Mouse (Mus musculus) lung, embryonic 16.5 days (tissue): ENCODE data around the gene Ap3d1. TPM values are rescaled to one million over a fixed set of nuclear protein-coding genes. Genes with fewer than 3 reads are reported as not detected.
A peak's percentile ranks its signal among the peaks of the same experiment; 100 is the strongest.

Source experiments
- ATAC-seq: fragments of 200-750 bp; cut with Nextera tagmentation; 2 replicates; pipeline ENCODE4 v1.8.0; 2017; ENCODE audit warnings: low read depth, mild to moderate bottlenecking, moderate library complexity
- H3K27ac ChIP-seq: fragments of 300-500 bp; sonication (generic); 2 replicates; pipeline ENCODE4 v1.5.1; 2014; ENCODE audit warnings: mild to moderate bottlenecking, control low read depth, low read length
- H3K27me3 ChIP-seq: fragments of 300-500 bp; sonication (generic); 2 replicates; pipeline ENCODE4 v1.6.1; 2014; ENCODE audit warnings: low read depth, low read length, mixed read lengths; ENCODE audit not compliant: control insufficient read depth, insufficient read depth
- H3K36me3 ChIP-seq: fragments of 300-500 bp; sonication (generic); 2 replicates; pipeline ENCODE4 v1.6.1; 2014; ENCODE audit warnings: low read length; ENCODE audit not compliant: control insufficient read depth, insufficient read depth
- H3K4me1 ChIP-seq: fragments of 300-500 bp; sonication (generic); replicated peaks from 2 replicates; pipeline ENCODE4 v1.6.1; 2014; ENCODE audit warnings: low read length, mixed read lengths; ENCODE audit not compliant: control insufficient read depth, insufficient read depth
- H3K4me2 ChIP-seq: fragments of 300-500 bp; sonication (generic); 2 replicates; pipeline ENCODE4 v1.6.1; 2014; ENCODE audit warnings: low read depth, low read length, control low read depth
- H3K4me3 ChIP-seq: fragments of 300-500 bp; sonication (generic); 2 replicates; pipeline ENCODE4 v1.5.1; 2014; ENCODE audit warnings: mild to moderate bottlenecking, low read length, control low read depth
- H3K9ac ChIP-seq: fragments of 300-500 bp; sonication (generic); 2 replicates; pipeline ENCODE4 v1.6.1; 2014; ENCODE audit warnings: low read length, control low read depth
- H3K9me3 ChIP-seq: fragments of 300-500 bp; sonication (generic); 2 replicates; pipeline ENCODE4 v1.6.1; 2016; ENCODE audit warnings: low read length; ENCODE audit not compliant: control insufficient read depth
- WGBS: fragments of 180-500 bp; shearing (Covaris S2); extraction: QIAGEN DNeasy Blood & Tissue Kit; methylation state at CpG from one replicate; pipeline ENCODE4 v1.1.7; 2014; 5-methylcytosine and 5-hydroxymethylcytosine counted together
- polyA plus RNA-seq: library from polyadenylated mRNA; unstranded; fragments of >200 nt; fragmentation: Nextera tagmentation; extraction: Ambion mirVana; gene quantifications from 2 replicates; pipeline ENCODE4 v1.2.1, GENCODE M21; 2015

Ap3d1 gene
- polyA plus RNA-seq, 1 experiment from 2014 or later: 59.9 TPM

DNA sequence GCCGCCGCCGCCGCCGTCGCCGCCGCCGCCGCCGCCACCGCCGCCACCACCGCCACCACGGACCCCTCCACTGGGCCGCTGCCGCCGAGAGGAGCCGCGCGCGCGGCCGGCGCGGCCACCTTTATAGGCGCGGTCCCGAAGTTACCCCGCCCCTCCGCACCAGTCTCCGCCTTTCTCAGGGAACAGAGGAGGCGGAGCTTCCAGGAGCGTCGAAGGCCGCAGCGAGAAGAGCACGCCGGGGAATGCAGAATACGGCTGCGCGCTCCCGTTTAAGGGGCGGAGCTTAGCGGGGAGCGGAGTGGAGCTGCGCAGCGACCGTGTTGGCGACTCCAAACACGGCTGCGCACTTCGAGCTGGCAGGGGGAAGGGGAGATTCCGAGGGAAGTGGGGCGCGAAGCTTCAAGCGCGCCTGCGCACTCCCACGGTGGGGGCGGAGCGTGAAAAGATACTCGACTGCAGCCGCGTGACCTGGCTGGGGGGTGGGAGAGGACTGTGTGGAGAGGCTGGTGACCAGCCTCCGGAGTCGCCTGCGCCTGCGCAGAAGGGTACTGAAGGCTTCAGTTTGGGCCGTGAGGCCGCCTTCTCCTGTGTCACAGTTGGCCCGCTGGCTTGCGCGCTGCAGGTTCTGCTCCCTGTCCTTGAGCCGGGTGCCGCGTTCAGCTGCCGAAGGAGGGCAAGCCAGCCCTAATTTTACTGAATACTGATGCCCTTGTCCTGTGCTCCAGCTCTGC is 65.7 kb downstream of the Ap3d1 start:
- peak; percentile 91 for ATAC-seq
- WGBS: under 1% methylated on average over 70 of the region's 78 CpGs
- H3K4me1 ChIP-seq: peaks cover 49% of the 10 kb centered on the region

GRCm38 (mm10) chr10:80675405-80676197 is 66.5 kb downstream of the Ap3d1 start:
- peak; percentile 4 for ATAC-seq
- Histone ChIP-seq H3K36me3 (peaks cover 11% of the 10 kb centered on the region), H3K4me2 (peak overlapping the region; percentile 72), H3K9ac (peak overlapping the region; percentile 97), H3K4me3 (peak overlapping the region; percentile 94), H3K4me1 (peaks cover 49% of the 10 kb centered on the region), H3K27ac (peak overlapping the region; percentile 79), H3K27me3 (no peaks in the 10 kb centered on the region), H3K9me3 (no peaks in the 10 kb centered on the region)
- WGBS: under 1% methylated on average over 41 of the region's 54 CpGs

More for the DNA sequence above, 65.7 kb downstream of the Ap3d1 start:
- H3K9ac ChIP-seq: peak overlapping the region; percentile 97
- peak overlapping the region; percentile 94 for H3K4me3 ChIP-seq
- H3K9me3 ChIP-seq: no peaks in the 10 kb centered on the region
- H3K27ac ChIP-seq: peak overlapping the region; percentile 98
- H3K36me3 ChIP-seq: peaks cover 4% of the 10 kb centered on the region
- H3K27me3 ChIP-seq: no peaks in the 10 kb centered on the region
- peak overlapping the region; percentile 72 for H3K4me2 ChIP-seq

DNA sequence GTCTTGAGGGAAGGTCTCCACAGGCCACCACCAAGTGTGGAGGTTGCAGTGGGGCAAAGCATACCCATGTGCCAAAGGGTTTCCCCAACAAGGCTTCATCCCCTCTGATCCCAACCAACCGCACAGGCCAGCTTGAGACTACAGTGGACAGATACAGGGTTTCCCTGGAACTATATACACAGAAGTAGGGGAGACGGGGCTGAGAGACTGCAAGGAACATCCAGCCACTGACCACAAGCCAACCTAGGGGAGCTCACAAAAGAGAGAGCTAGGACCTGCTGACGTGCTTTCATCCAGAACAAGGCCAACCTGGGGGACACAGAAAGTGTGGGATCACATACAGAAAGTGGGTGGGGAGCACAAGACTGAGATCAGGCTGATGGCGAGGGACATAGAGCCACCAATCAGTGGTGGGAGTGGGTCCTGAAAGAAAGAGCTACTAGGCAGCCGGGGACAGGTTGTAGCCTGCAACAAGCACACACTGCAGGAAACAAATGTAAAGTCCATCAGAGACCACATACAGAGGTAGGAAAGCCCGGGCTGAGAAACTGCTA is 67.1 kb downstream of the Ap3d1 start:
- ATAC-seq: no peak
- no peaks in the 10 kb centered on the region for H3K9me3 ChIP-seq
- peak overlapping the region; percentile 97 for H3K9ac ChIP-seq
- H3K4me3 ChIP-seq: peak overlapping the region; percentile 94
- no peaks in the 10 kb centered on the region for H3K27me3 ChIP-seq
- H3K27ac ChIP-seq: peak overlapping the region; percentile 79
- peaks cover 49% of the 10 kb centered on the region for H3K4me1 ChIP-seq
- H3K4me2 ChIP-seq: peak overlapping the region; percentile 72
- 7% methylated on average over 6 of the region's 6 CpGs for WGBS
- peaks cover 15% of the 10 kb centered on the region for H3K36me3 ChIP-seq

DNA sequence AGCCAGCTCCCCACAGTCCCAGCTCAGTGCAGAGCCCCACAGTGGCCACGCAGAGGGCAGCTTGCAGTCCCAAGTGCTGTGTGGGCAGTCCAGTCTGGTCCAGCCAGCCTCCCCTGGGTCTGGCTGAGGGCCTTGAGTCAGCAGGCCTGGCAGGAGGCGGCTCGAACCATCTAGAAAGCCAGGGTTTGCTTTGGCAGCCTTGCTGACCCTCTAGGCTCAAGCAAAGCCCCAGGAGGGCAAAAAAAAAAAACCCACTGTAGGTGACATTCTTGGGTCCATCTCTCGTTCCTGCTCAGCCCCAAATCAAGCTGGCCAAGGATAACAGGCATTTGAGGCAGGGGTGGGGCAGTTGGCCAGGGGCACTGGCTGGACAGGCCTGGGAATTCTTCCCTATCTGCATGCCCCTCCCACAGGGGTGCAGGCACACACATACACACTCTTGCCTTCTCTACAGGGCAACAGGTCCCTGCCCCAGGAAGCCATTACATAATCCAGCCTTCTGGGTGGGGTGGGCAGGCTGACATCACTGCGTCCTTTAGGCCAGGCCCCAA is 67.8 kb downstream of the Ap3d1 start:
- Histone ChIP-seq H3K9ac (peak overlapping the region; percentile 97), H3K4me3 (peak overlapping the region; percentile 94), H3K4me2 (peak overlapping the region; percentile 72), H3K36me3 (peaks cover 21% of the 10 kb centered on the region), H3K27ac (peak overlapping the region; percentile 14; the same call in 1 of the 2 replicates), H3K27me3 (no peaks in the 10 kb centered on the region), H3K9me3 (no peaks in the 10 kb centered on the region), H3K4me1 (peaks cover 43% of the 10 kb centered on the region)
- ATAC-seq: no peak
- 46% methylated on average over 5 of the region's 5 CpGs for WGBS

DNA sequence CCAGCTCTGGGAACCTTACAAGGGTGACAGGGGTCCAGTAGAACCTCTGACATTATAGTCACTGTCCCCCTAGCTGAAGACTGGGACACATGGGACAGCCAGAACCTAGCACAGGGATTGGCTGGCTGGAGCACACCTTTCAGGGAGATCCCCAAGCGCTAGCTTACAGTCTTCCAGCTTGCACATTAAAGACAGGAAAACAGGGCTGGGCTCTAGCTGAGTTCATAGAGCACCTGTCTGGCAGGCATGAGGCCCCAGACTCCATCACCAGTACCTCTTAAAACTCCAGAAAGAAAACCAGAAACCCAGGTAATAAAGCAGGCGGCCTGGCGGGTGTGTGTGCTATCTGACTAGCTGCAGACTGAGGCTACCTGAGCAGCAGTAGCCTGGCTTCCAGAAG is 68.4 kb downstream of the Ap3d1 start:
- H3K36me3 ChIP-seq: peaks cover 27% of the 10 kb centered on the region
- H3K27ac ChIP-seq: no peak overlapping the region
- H3K4me1 ChIP-seq: peaks cover 38% of the 10 kb centered on the region
- H3K9me3 ChIP-seq: no peaks in the 10 kb centered on the region
- WGBS: 83% methylated on average over 3 of the region's 3 CpGs
- H3K27me3 ChIP-seq: no peaks in the 10 kb centered on the region
- H3K9ac ChIP-seq: peak overlapping the region; percentile 97; the same call in 1 of the 2 replicates
- peak overlapping the region; percentile 72 for H3K4me2 ChIP-seq
- ATAC-seq: no peak
- H3K4me3 ChIP-seq: peak overlapping the region; percentile 94

GRCm38 (mm10) chr10:80671936-80672690 is 70.0 kb downstream of the Ap3d1 start:
- H3K4me3 ChIP-seq: no peak overlapping the region
- H3K4me1 ChIP-seq: peaks cover 22% of the 10 kb centered on the region
- H3K9me3 ChIP-seq: no peaks in the 10 kb centered on the region
- WGBS: 83% methylated on average over 11 of the region's 11 CpGs
- no peak overlapping the region for H3K4me2 ChIP-seq
- ATAC-seq: no peak
- no peak overlapping the region for H3K9ac ChIP-seq
- H3K36me3 ChIP-seq: peaks cover 36% of the 10 kb centered on the region
- H3K27me3 ChIP-seq: no peaks in the 10 kb centered on the region
- H3K27ac ChIP-seq: no peak overlapping the region

- no peak overlapping the region for H3K9ac ChIP-seq
- H3K27me3 ChIP-seq: no peaks in the 10 kb centered on the region
- WGBS: 87% methylated on average over 4 of the region's 4 CpGs
- peaks cover 23% of the 10 kb centered on the region for H3K4me1 ChIP-seq
- H3K4me2 ChIP-seq: no peak overlapping the region
- no peak for ATAC-seq
- H3K36me3 ChIP-seq: peaks cover 43% of the 10 kb centered on the region
- H3K27ac ChIP-seq: no peak overlapping the region
- H3K4me3 ChIP-seq: no peak overlapping the region
- H3K9me3 ChIP-seq: no peaks in the 10 kb centered on the region
Measured at GRCm38 (mm10) chr10:80671251-80671650, 70.8 kb downstream of the Ap3d1 start.

DNA sequence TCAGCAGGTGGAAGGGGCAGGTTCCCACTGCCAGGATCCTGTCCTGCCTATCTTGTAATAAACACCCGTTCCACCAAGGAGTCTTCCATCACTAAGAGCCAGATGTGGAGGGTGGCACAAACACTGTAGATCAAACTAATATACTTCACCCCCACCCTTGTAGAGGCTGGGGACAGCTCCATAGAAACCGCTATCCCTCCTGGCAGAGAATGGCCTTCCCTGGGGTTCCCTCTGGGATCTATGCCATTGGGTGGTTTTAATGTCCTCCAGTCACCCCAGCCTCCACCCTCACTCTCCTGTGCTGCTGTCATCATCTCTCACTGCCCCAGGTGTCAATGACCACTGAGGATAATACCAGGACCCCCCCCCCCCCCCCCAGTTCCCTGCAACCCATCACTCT is 71.5 kb downstream of the Ap3d1 start:
- ATAC-seq: no peak
- Histone ChIP-seq H3K9me3 (no peaks in the 10 kb centered on the region), H3K36me3 (peaks cover 46% of the 10 kb centered on the region), H3K4me3 (no peak overlapping the region), H3K27me3 (no peaks in the 10 kb centered on the region), H3K4me1 (peaks cover 30% of the 10 kb centered on the region), H3K9ac (no peak overlapping the region), H3K27ac (no peak overlapping the region), H3K4me2 (no peak overlapping the region)
- 86% methylated on average over 2 of the region's 2 CpGs for WGBS
